Mouse (Mus musculus) liver, embryonic 15.5 days (tissue): Measurements from ENCODE around the gene Itpr1. TPM values are rescaled to one million over a fixed set of nuclear protein-coding genes. Genes with fewer than 3 reads are reported as not detected.

Experiments
- ATAC-seq: fragments of 200-750 bp; cut with Nextera tagmentation; 2 replicates; pipeline ENCODE4 v1.8.0; 2017; ENCODE audit warnings: moderate number of reproducible peaks, mild to moderate bottlenecking, moderate library complexity; ENCODE audit not compliant: insufficient read depth
- H3K27ac ChIP-seq: fragments of 300-500 bp; sonication (generic); replicated peaks from 2 replicates; pipeline ENCODE4 v1.5.1; 2015; ENCODE audit warnings: mild to moderate bottlenecking, inconsistent platforms
- H3K27me3 ChIP-seq: fragments of 300-500 bp; sonication (generic); 2 replicates; pipeline ENCODE4 v1.6.1; 2015; ENCODE audit warnings: mild to moderate bottlenecking, inconsistent platforms
- H3K36me3 ChIP-seq: fragments of 300-500 bp; sonication (generic); replicated peaks from 2 replicates; pipeline ENCODE4 v1.6.1; 2015; ENCODE audit warnings: moderate library complexity, mild to moderate bottlenecking, inconsistent platforms
- H3K4me1 ChIP-seq: fragments of 300-500 bp; sonication (generic); replicated peaks from 2 replicates; pipeline ENCODE4 v1.6.1; 2015; ENCODE audit warnings: inconsistent platforms
- H3K4me2 ChIP-seq: fragments of 300-500 bp; sonication (generic); 2 replicates; pipeline ENCODE4 v1.6.1; 2015; ENCODE audit warnings: moderate library complexity, mild to moderate bottlenecking, inconsistent platforms
- H3K4me3 ChIP-seq: fragments of 300-500 bp; sonication (generic); replicated peaks from 2 replicates; pipeline ENCODE4 v1.5.1; 2015; ENCODE audit warnings: mild to moderate bottlenecking, inconsistent platforms
- H3K9ac ChIP-seq: fragments of 300-500 bp; sonication (generic); 2 replicates; pipeline ENCODE4 v1.6.1; 2015; ENCODE audit warnings: moderate library complexity, mild to moderate bottlenecking, inconsistent platforms
- H3K9me3 ChIP-seq: fragments of 300-500 bp; sonication (generic); replicated peaks from 2 replicates; pipeline ENCODE4 v1.6.1; 2016; ENCODE audit warnings: inconsistent platforms
- WGBS: fragments of 180-500 bp; shearing (Covaris S2); methylation state at CpG from one replicate; pipeline ENCODE4 v1.1.7; 2015; ENCODE audit warnings: mixed read lengths; ENCODE audit not compliant: insufficient replicate concordance; 5-methylcytosine and 5-hydroxymethylcytosine counted together
- polyA plus RNA-seq: library from polyadenylated mRNA; unstranded; fragments of >200 nt; fragmentation: Nextera tagmentation; extraction: Ambion mirVana; gene quantifications from 2 replicates; pipeline ENCODE4 v1.2.1, GENCODE M21; 2015

The Itpr1 gene
- polyA plus RNA-seq, 1 experiment from 2014 or later = 2.1 TPM

GRCm38 (mm10) chr6:108446766-108447165 is 233.9 kb downstream of the Itpr1 start:
- H3K9me3 ChIP-seq = no peaks in the 10 kb centered on the region
- H3K9ac ChIP-seq = no peak overlapping the region
- H3K27me3 ChIP-seq = no peaks in the 10 kb centered on the region
- H3K4me3 ChIP-seq = no peak overlapping the region
- H3K4me1 ChIP-seq = peaks cover 6% of the 10 kb centered on the region; the same call in 1 of the 2 replicates
- H3K36me3 ChIP-seq = no peaks in the 10 kb centered on the region
- no peak overlapping the region for H3K4me2 ChIP-seq
- ATAC-seq = no peak
- no peak overlapping the region for H3K27ac ChIP-seq
- 35% methylated on average over 1 of the region's 1 CpGs for WGBS

GRCm38 (mm10) chr6:108447179-108447845 is 234.4 kb downstream of the Itpr1 start:
- no peak for ATAC-seq
- no peak overlapping the region for H3K9ac ChIP-seq
- H3K4me3 ChIP-seq = no peak overlapping the region
- no peaks in the 10 kb centered on the region for H3K9me3 ChIP-seq
- H3K27ac ChIP-seq = 0 out of 2 replicates have a peak overlapping the region, but pooled peaks have one; percentile 10
- peaks cover 6% of the 10 kb centered on the region; the same call in 1 of the 2 replicates for H3K4me1 ChIP-seq
- H3K27me3 ChIP-seq = no peaks in the 10 kb centered on the region
- H3K36me3 ChIP-seq = no peaks in the 10 kb centered on the region
- H3K4me2 ChIP-seq = no peak overlapping the region
- WGBS = 54% methylated on average over 8 of the region's 8 CpGs

GRCm38 (mm10) chr6:108448016-108448735 is 235.3 kb downstream of the Itpr1 start:
- no peak overlapping the region for H3K4me2 ChIP-seq
- no peaks in the 10 kb centered on the region for H3K9me3 ChIP-seq
- no peaks in the 10 kb centered on the region for H3K27me3 ChIP-seq
- H3K4me1 ChIP-seq = peaks cover 6% of the 10 kb centered on the region; the same call in 1 of the 2 replicates
- H3K4me3 ChIP-seq = no peak overlapping the region
- ATAC-seq = peak; percentile 27; the same call in 1 of the 2 replicates
- H3K27ac ChIP-seq = peak overlapping the region; percentile 48; the same call in 1 of the 2 replicates
- H3K36me3 ChIP-seq = no peaks in the 10 kb centered on the region
- H3K9ac ChIP-seq = no peak overlapping the region
- WGBS = 55% methylated on average over 11 of the region's 11 CpGs

GRCm38 (mm10) chr6:108448864-108449263 is 236.0 kb downstream of the Itpr1 start:
- Histone ChIP-seq H3K4me1 (peaks cover 6% of the 10 kb centered on the region; the same call in 1 of the 2 replicates), H3K4me3 (no peak overlapping the region), H3K9ac (no peak overlapping the region), H3K27me3 (no peaks in the 10 kb centered on the region), H3K36me3 (no peaks in the 10 kb centered on the region), H3K9me3 (no peaks in the 10 kb centered on the region), H3K27ac (peak overlapping the region; percentile 48; the same call in 1 of the 2 replicates), H3K4me2 (no peak overlapping the region)
- WGBS = 69% methylated on average over 2 of the region's 2 CpGs
- ATAC-seq = no peak

- Histone ChIP-seq H3K9ac (no peak overlapping the region), H3K36me3 (no peaks in the 10 kb centered on the region), H3K4me1 (peaks cover 10% of the 10 kb centered on the region), H3K9me3 (no peaks in the 10 kb centered on the region), H3K27me3 (no peaks in the 10 kb centered on the region), H3K4me3 (no peak overlapping the region), H3K27ac (no peak overlapping the region), H3K4me2 (no peak overlapping the region)
- ATAC-seq = no peak
- 55% methylated on average over 2 of the region's 2 CpGs for WGBS
Observed at GRCm38 (mm10) chr6:108451536-108451935, 238.6 kb downstream of the Itpr1 start.

GRCm38 (mm10) chr6:108453618-108454017 is 240.7 kb downstream of the Itpr1 start:
- Histone ChIP-seq H3K4me1 (peaks cover 14% of the 10 kb centered on the region), H3K4me2 (no peak overlapping the region), H3K27ac (no peak overlapping the region), H3K27me3 (no peaks in the 10 kb centered on the region), H3K4me3 (no peak overlapping the region), H3K9ac (no peak overlapping the region), H3K36me3 (no peaks in the 10 kb centered on the region), H3K9me3 (no peaks in the 10 kb centered on the region)
- WGBS = 72% methylated on average over 5 of the region's 5 CpGs
- no peak for ATAC-seq

GRCm38 (mm10) chr6:108454061-108454891 is 241.4 kb downstream of the Itpr1 start:
- no peak overlapping the region for H3K27ac ChIP-seq
- no peak for ATAC-seq
- no peaks in the 10 kb centered on the region for H3K36me3 ChIP-seq
- H3K27me3 ChIP-seq = no peaks in the 10 kb centered on the region
- WGBS = 73% methylated on average over 16 of the region's 16 CpGs
- H3K4me2 ChIP-seq = no peak overlapping the region
- H3K4me3 ChIP-seq = no peak overlapping the region
- no peaks in the 10 kb centered on the region for H3K9me3 ChIP-seq
- H3K4me1 ChIP-seq = peaks cover 10% of the 10 kb centered on the region
- no peak overlapping the region for H3K9ac ChIP-seq

- Histone ChIP-seq H3K27ac (no peak overlapping the region), H3K4me3 (no peak overlapping the region), H3K4me2 (no peak overlapping the region), H3K36me3 (no peaks in the 10 kb centered on the region), H3K27me3 (no peaks in the 10 kb centered on the region), H3K4me1 (peaks cover 10% of the 10 kb centered on the region), H3K9ac (no peak overlapping the region), H3K9me3 (no peaks in the 10 kb centered on the region)
- 76% methylated on average over 7 of the region's 7 CpGs for WGBS
- no peak for ATAC-seq
Observed at GRCm38 (mm10) chr6:108454979-108455836, 242.3 kb downstream of the Itpr1 start.

- Histone ChIP-seq H3K27me3 (no peaks in the 10 kb centered on the region), H3K27ac (0 out of 2 replicates have a peak overlapping the region, but pooled peaks have one; percentile 48), H3K4me3 (no peak overlapping the region), H3K9me3 (no peaks in the 10 kb centered on the region), H3K4me1 (peaks cover 10% of the 10 kb centered on the region), H3K9ac (no peak overlapping the region), H3K36me3 (no peaks in the 10 kb centered on the region), H3K4me2 (peak overlapping the region; percentile 21)
- WGBS = 49% methylated on average over 18 of the region's 18 CpGs
- ATAC-seq = no peak
Observed at GRCm38 (mm10) chr6:108456231-108457062, 243.6 kb downstream of the Itpr1 start.

- Histone ChIP-seq H3K4me3 (no peak overlapping the region), H3K27me3 (no peaks in the 10 kb centered on the region), H3K4me2 (peak overlapping the region; percentile 21), H3K9me3 (no peaks in the 10 kb centered on the region), H3K27ac (peak overlapping the region; percentile 48; the same call in 1 of the 2 replicates), H3K4me1 (peaks cover 10% of the 10 kb centered on the region), H3K9ac (no peak overlapping the region), H3K36me3 (no peaks in the 10 kb centered on the region)
- ATAC-seq = no peak
- 26% methylated on average over 5 of the region's 5 CpGs for WGBS
Observed at GRCm38 (mm10) chr6:108457063-108457405, 244.1 kb downstream of the Itpr1 start.
